ENCODE assay signal across 9 mouse cellular contexts in the genomic region with DNA sequence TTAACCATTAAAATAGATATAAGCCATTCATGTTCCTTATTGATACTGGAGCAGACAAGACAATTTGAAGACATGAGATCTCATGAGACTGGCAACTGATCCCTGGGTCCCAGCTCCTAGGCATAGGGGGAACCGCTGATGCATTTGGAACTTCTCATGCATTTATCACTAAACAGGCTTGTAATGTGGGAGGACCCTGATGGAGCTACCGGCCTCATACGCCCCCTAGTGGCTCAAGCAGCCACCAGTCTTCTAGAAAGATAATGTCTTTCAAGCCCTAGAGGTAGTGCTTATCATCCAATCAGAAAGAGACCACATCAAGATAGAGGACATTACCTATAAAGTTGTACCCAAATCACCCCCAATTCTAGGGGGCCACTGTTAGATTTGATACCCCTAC.
DNase-seq lines count a peak whose midpoint lies in the region; ATAC-seq lines count a peak whose summit lies in the region.
"Had no signal": no experiment of that assay in that cellular context is flagged by ENCODE, and none has a peak within 500 bp of the region (broad histone marks: within the 10 kb centered on the region; RNA-seq: fewer than 3 reads in every experiment).

No protein-coding gene starts in this region.

- H3K4me2 ChIP-seq in embryonic facial prominence, embryonic 11.5 days (ENCODE audit: low read depth, low read length), result no peak overlapping the region
- H3K4me2 ChIP-seq in kidney, embryonic 14.5 days (replicated peaks; ENCODE audit: low read depth, low read length), result no peak overlapping the region
- no peak overlapping the region for H3K4me2 ChIP-seq in limb, embryonic 11.5 days (ENCODE audit: low read depth, severe bottlenecking)
- H3K4me2 ChIP-seq: heart, embryonic 13.5 days had no signal

- H3K4me1 ChIP-seq in embryonic facial prominence, embryonic 11.5 days (ENCODE audit: control insufficient read depth, insufficient read depth, low read length), result no peaks in the 10 kb centered on the region
- H3K4me1 ChIP-seq in kidney, embryonic 14.5 days (ENCODE audit: control insufficient read depth, insufficient read depth, low read length), result no peaks in the 10 kb centered on the region
- no peaks in the 10 kb centered on the region for H3K4me1 ChIP-seq in limb, embryonic 11.5 days (ENCODE audit: control insufficient read depth, insufficient read depth, low read length)
- H3K4me1 ChIP-seq: heart, embryonic 13.5 days had no signal

- H3K27ac ChIP-seq in embryonic facial prominence, embryonic 11.5 days (replicated peaks; ENCODE audit: low read depth, low read length), result no peak overlapping the region
- H3K27ac ChIP-seq in kidney, embryonic 14.5 days (ENCODE audit: low read depth, low read length), result no peak overlapping the region
- H3K27ac ChIP-seq in limb, embryonic 11.5 days (replicated peaks; ENCODE audit: low read depth, low read length), result no peak overlapping the region
- H3K27ac ChIP-seq: heart, embryonic 13.5 days had no signal

- no peak overlapping the region for H3K9ac ChIP-seq in embryonic facial prominence, embryonic 11.5 days (replicated peaks; ENCODE audit: low read length)
- no peak overlapping the region for H3K9ac ChIP-seq in kidney, embryonic 14.5 days (ENCODE audit: low read depth, low read length)
- H3K9ac ChIP-seq in limb, embryonic 11.5 days (ENCODE audit: low read length), result no peak overlapping the region
- H3K9ac ChIP-seq: heart, embryonic 13.5 days had no signal

- H3K9me3 ChIP-seq in embryonic facial prominence, embryonic 11.5 days (replicated peaks; ENCODE audit: control insufficient read depth, low read length), result no peaks in the 10 kb centered on the region
- no peaks in the 10 kb centered on the region for H3K9me3 ChIP-seq in kidney, embryonic 14.5 days (ENCODE audit: control insufficient read depth, low read length)
- H3K9me3 ChIP-seq in limb, embryonic 11.5 days (ENCODE audit: control insufficient read depth, low read length), result no peaks in the 10 kb centered on the region
- H3K9me3 ChIP-seq: heart, embryonic 13.5 days had no signal

- no peaks in the 10 kb centered on the region for H3K27me3 ChIP-seq in embryonic facial prominence, embryonic 11.5 days (ENCODE audit: control insufficient read depth, insufficient read depth, low read length)
- no peaks in the 10 kb centered on the region for H3K27me3 ChIP-seq in kidney, embryonic 14.5 days (ENCODE audit: control insufficient read depth, insufficient read depth, low read length)
- peaks cover 13% of the 10 kb centered on the region for H3K27me3 ChIP-seq in limb, embryonic 11.5 days (ENCODE audit: control insufficient read depth, insufficient read depth, low read length)

- 7% methylated on average over 3 of the region's 3 CpGs for WGBS in embryonic facial prominence, embryonic 11.5 days
- WGBS in kidney, embryonic 14.5 days, result 8% methylated on average over 3 of the region's 3 CpGs
- 10% methylated on average over 3 of the region's 3 CpGs for WGBS in limb, embryonic 11.5 days

- no peak overlapping the region for H3K4me3 ChIP-seq in embryonic facial prominence, embryonic 11.5 days (ENCODE audit: low read depth, low read length)
- no peak overlapping the region for H3K4me3 ChIP-seq in kidney, embryonic 14.5 days (ENCODE audit: low read length)
- H3K4me3 ChIP-seq in limb, embryonic 11.5 days (ENCODE audit: low read depth, low read length), result no peak overlapping the region
- H3K4me3 ChIP-seq: heart, embryonic 13.5 days had no signal

- H3K36me3 ChIP-seq in embryonic facial prominence, embryonic 11.5 days (replicated peaks; ENCODE audit: control insufficient read depth, insufficient read depth, low read depth, low read length), result no peaks in the 10 kb centered on the region
- no peaks in the 10 kb centered on the region for H3K36me3 ChIP-seq in kidney, embryonic 14.5 days (ENCODE audit: control insufficient read depth, insufficient read depth, low read length)
- H3K36me3 ChIP-seq in limb, embryonic 11.5 days (ENCODE audit: control insufficient read depth, insufficient read depth, low read length), result no peaks in the 10 kb centered on the region
- H3K36me3 ChIP-seq: heart, embryonic 13.5 days had no signal

- DNase-seq in urinary bladder, postnatal 36 days (ENCODE audit: low spot score in 2 of 2), result peak; percentile 1 to 9
- no peak for DNase-seq in urinary bladder, postnatal 4 days (ENCODE audit: low spot score in 2 of 2)
- peak; percentile 65 for DNase-seq in adrenal gland, postnatal 10 days
- DNase-seq in embryonic facial prominence, embryonic 11.5 days (ENCODE audit: low spot score), result peak; percentile 67
- peak; percentile 62 for DNase-seq in limb, embryonic 11.5 days (ENCODE audit: low spot score)
- DNase-seq in right cerebral cortex, adult 18-20 months, result peak; percentile 9
- no peak for DNase-seq in ovary, adult 18-20 months (ENCODE audit: low spot score)

- no peak for ATAC-seq in embryonic facial prominence, embryonic 11.5 days (replicated peaks; ENCODE audit: insufficient number of reproducible peaks, low FRiP score, low TSS enrichment, low read depth)
- peak; percentile 43; the same call in 1 of the 2 replicates for ATAC-seq in kidney, embryonic 14.5 days (ENCODE audit: low FRiP score, low TSS enrichment)
- no peak for ATAC-seq in limb, embryonic 11.5 days (ENCODE audit: insufficient number of reproducible peaks, low FRiP score, low TSS enrichment, low read depth)

Comparison
In these comparisons a context has a peak if more than half of its experiments do, and no peak if none do; other contexts are left out.
1. DNase-seq: peak in urinary bladder, postnatal 36 days (2 of 2), adrenal gland, postnatal 10 days (single experiment), embryonic facial prominence, embryonic 11.5 days (single experiment), limb, embryonic 11.5 days (single experiment) and right cerebral cortex, adult 18-20 months (single experiment); none in urinary bladder, postnatal 4 days (0 of 2) and ovary, adult 18-20 months (single experiment).